Mouse (Mus musculus) naive thymus-derived CD4-positive, alpha-beta T cell, adult 2 months (primary cell): Measurements from ENCODE around the gene Enthd1.

Experiments used
- DNase-seq: peaks from one replicate; pipeline ENCODE4 v3.0.0-alpha.2; 2011; ENCODE audit warnings: low read depth

Gene Enthd1

GRCm38 (mm10) chr15:80483041-80483705 is 81.8 kb downstream of the Enthd1 start:
- DNase-seq, result no peak

GRCm38 (mm10) chr15:80482348-80482747 is 82.6 kb downstream of the Enthd1 start:
- no peak for DNase-seq

DNA sequence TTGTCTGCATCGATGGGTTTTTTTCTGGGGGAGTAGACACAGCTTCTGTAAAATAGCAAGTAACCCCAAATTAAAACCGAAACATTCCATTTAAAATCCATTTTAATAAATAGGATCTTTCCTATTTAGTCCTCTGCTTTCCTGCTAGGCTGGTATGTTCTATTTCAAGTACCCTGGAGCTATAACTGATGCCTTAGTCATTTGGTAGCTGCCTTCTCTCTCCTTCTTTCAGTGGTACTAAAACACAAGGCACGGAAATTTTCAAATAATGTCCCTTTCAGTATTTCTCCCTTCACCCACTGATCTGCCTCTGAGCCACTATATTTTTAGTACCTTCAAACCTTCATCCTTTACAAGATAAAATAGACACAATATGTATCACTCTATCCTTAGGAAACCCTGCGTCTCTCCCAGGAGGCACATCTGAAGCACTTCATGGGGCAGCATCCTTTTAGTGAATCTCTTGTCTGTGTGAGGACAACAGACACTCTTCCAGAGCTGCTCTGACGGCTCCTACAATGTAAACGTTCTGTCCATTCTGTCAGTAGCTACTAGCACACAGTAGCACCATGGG is 90.4 kb downstream of the Enthd1 start:
- no peak for DNase-seq

GRCm38 (mm10) chr15:80467876-80468275 is 97.1 kb downstream of the Enthd1 start:
- DNase-seq, result no peak

DNA sequence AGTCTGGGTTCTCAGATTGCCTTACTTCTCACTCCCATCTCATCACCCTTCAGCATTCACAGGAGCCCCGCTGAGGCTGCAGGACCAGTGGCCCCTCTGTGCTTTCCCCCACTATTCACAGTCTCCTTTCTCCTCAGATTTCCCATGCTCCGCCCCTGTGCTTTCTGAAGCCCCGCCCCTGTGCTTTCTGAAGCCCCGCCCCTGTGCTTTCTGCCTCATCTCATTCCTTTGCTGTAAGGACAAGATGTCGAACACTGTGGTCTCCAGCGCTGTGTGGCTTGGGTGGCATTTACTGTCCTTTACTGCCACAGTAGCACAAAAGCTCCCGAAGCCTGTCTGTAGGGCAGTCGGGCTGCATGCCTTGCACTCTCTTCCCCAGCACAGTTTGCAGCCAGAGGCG is 102.8 kb downstream of the Enthd1 start:
- DNase-seq, result peak; percentile 58

GRCm38 (mm10) chr15:80461446-80461845 is 103.5 kb downstream of the Enthd1 start:
- no peak for DNase-seq

DNA sequence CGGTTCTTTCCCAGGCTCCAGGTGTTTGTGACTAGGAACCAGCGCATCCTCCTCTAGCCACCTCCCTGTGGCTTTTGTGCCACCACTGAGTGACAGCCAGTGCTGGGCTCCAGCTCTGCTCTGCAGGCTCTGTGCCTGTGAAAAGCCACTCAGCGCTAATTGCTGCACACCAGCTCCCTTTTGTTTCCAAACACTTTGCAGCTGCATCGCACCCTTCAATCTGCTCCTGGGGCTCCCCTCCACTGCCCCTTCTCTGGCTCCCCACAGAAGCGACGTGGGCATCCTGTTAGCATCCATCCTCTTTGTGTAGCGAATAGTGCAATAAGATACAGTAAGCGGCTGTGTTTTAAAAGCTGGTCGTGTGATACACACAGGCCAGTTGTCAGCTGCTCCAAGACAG is 104.9 kb downstream of the Enthd1 start:
- no peak for DNase-seq

DNA sequence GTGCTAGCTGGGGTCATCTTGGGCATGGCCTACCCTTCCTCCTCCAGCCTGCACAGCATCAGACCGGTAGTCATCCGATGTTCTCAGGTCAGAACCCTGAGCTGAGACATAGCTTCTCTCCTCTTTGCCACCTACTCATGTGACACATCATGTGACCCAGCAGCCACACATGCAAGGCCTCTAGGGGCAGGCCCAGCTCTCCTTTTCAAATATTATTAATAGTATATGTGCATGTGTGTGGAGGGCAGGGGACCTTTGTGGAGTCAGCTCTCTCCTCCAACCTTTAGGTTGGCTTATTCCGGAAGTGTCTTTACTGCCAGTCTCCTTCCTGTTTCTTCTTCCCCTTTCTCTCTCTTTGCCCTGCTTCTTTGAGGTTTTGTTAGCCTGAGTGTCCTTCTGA is 107.0 kb downstream of the Enthd1 start:
- peak; percentile 52 for DNase-seq

- no peak for DNase-seq
Observed at GRCm38 (mm10) chr15:80454486-80454885, 110.5 kb downstream of the Enthd1 start.

DNA sequence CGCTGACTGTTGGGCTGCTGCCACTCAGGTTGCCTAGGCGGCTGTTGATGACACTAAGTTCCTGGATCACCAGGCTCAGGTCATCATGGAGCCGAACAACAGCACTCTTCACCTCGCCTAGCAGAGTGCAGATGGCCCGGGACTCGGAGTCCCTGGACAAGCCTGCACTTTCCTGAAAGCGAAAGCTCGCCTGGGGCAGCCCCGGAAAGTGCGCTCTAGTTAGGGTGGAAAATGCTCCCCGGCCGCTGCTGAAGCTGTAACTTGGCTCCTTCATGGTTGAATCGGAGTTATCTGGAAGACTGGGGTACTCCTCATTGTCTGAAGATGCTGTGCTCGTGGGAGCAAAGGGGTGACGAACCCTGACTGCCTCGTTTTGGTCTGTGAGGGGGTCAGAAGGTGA is 112.5 kb downstream of the Enthd1 start:
- DNase-seq, result no peak

DNA sequence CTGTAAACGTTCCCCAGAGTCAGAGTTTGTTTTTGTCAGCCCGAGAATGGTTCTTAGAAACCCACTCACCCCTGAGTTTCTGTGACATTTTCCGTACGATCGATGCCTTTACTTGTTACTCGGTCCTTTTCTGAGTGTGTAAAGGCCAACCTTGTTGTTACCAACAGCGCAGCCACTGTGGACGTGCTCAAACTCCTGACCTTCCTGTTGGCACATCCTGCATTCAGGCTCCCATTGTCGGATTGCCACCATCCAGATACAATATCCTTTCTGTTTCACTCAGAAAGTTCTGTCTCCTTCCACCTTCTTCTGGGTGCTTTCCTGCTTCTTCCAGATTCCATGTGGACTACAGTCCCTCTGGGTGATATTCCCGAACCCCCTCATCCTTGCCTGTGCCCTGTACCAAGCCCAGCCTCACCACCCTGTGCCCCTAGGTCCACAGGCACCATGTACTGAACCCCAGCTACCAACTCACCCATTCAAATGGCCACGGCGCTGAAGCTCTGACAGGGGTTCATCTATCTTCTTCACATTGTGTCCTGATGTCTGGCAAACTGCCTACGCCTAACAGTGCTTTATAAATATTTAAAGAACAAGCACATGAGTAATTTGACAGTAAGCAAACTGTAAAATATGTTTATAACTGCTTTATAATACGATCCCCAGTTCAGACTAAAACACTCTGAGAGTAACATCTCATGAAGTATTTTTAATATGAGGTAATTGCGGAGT is 118.8 kb downstream of the Enthd1 start:
- no peak for DNase-seq

- no peak for DNase-seq
Observed at GRCm38 (mm10) chr15:80440195-80440594, 124.8 kb downstream of the Enthd1 start.

DNA sequence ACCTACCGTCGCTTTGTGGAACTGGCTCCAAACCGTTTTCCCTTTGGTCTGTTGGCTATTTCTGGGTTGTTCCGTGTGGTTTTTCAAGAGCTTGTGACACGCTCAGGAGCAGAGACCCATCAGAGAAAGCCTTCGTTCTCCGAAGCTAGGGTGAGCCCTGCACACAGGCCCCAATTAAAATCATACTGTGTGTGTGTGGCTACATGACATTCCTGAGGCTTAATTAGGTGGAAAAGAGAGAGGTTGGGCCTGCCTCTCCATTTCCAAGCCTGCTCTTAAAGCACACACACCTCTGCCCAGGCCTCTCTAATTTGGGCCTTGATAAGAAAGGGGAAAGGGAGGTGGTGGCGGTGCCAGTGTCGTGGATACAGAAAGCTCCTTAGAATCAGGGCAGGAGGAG is 126.5 kb downstream of the Enthd1 start:
- no peak for DNase-seq

GRCm38 (mm10) chr15:80437996-80438395 is 127.0 kb downstream of the Enthd1 start:
- DNase-seq, result no peak

DNA sequence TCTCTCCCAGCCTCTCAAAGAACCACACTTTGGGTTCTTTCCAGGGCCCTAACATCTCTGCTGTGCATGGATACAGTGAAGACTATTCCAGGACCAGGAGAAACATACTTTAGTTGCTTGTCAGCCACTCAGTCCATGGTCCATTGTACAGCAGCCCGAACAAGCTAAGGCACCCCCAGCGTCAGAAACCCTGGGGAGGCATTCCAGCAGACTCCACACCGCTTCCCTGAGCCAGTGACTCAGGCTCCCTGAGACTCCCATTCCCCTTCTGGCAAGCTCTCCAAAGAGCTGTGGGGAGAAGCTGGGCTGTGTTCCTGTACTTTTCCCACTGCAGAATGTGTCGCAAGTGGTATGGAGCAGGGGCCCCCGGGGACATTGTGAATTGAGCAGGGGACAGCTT is 128.0 kb downstream of the Enthd1 start:
- DNase-seq, result no peak

DNA sequence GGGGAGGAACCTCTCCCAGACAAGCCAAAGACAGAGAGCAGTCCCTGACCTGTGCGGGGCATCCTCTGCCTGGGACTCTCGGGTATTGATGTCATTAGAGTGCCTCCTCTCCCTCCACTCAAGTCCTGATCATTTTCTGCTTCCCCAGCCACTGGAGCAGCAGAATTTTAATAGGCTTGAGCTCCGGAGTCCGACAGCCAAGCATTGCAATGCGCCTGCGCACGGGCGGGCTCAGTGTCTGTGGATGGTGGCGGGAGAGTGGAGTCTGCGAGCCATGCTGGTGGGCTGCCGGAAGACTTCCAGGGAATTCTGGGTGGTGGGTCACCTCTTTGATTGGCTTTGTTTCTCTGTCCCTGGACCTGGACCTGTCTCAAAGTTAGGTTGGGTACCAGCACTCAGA is 134.6 kb downstream of the Enthd1 start:
- DNase-seq, result no peak

- no peak for DNase-seq
Observed at GRCm38 (mm10) chr15:80418146-80418545, 146.8 kb downstream of the Enthd1 start.

GRCm38 (mm10) chr15:80417066-80417465 is 147.9 kb downstream of the Enthd1 start:
- no peak for DNase-seq

DNA sequence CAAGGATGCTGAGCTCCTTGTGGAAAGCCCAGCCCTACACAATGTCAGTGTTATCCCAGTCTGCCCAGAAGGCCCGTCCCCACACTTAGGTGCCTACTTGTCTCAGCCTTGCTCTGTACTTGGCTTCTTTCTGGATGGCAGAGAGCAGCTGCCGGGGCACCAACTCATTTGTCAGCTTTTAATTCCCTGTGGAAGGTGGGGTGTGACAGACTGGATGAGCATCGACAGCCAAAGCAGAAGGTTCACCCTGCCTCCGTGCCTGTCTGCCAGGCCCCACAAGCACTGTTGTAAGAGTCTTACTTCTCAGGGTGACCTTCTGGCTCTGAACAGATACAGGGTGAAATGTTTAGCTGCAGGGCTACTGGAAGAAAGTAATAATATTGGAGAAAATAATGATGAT is 149.8 kb downstream of the Enthd1 start:
- no peak for DNase-seq

- DNase-seq, result no peak
Observed at GRCm38 (mm10) chr15:80413988-80414721, 150.8 kb downstream of the Enthd1 start.

- DNase-seq, result no peak
Observed at GRCm38 (mm10) chr15:80413070-80413469, 151.9 kb downstream of the Enthd1 start.

DNA sequence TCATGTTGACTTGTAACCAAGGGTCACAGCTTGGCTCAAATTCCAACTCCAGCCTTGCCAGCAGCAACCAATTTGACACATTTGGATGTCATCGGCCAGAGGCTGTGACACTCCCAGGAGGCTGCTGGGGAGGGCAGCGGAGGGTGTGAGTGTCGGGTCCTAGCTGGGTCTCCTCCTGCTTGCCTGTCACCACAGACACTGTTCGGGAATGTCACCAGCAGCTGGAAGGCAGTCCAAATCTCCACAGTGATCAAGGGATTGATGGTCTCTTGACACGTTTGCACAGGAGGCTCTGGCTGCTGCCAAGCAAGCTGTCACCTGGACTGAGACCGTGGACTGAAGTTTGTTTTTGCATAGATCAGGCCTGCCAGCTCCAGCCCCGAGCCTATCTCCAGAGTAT is 154.3 kb downstream of the Enthd1 start:
- no peak for DNase-seq

GRCm38 (mm10) chr15:80407873-80408272 is 157.1 kb downstream of the Enthd1 start:
- no peak for DNase-seq
